Mouse (Mus musculus): ENCODE results near the gene Dnase1.
A peak's percentile ranks its signal among the peaks of the same experiment; 100 is the strongest.
"Not testable (repeated sequence)": the region's sequence is repeated elsewhere in the genome, so short reads cannot be mapped to it uniquely, and the experiment has no call there.

The Dnase1 gene

DNA sequence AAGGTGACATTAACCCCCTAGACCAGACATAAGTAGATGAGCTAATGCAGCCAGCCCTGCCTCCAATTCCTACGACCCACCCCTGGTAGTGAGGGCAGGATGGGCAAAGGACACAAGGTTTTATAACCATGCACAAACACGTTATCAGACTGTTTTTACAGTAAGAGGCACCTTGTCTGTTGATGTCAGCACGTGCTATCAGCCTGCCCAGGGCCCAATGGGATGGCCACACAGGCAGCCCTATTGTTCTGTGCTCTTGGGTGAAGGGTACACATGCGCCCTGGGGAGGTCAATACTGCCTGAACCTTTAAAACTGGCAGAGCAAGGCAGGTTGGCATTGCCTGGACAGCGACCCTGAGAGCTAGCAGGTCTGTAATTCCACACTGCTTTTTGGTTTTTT lies at the start of gene Dnase1:
TSS of gene Dnase1 (plus strand) at position 136 of the 400 bp plus-strand sequence.
- DNase-seq (ENCODE audit: low spot score in 2 of 2): no peak

DNA sequence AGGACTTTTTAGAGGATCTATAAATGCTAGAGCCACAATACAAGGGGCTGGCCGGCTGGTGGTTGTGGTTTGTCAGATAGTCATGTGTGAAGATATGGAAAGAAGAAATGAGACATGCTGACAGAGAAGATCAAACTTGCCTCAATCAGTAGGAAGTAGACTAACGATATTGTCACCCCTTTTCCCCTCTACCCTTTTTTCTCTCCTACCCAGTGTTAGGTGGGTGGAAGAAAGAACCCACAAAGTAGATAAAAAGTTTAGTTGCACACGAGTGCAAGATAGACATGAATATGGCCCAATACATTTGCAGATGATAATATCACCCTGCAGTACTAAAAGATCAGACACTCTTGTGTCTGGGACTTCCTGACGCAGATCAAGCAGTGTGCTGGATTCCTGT lies 48.3 kb upstream of the Dnase1 start:
- no peak for DNase-seq (ENCODE audit: low spot score in 2 of 2)

DNA sequence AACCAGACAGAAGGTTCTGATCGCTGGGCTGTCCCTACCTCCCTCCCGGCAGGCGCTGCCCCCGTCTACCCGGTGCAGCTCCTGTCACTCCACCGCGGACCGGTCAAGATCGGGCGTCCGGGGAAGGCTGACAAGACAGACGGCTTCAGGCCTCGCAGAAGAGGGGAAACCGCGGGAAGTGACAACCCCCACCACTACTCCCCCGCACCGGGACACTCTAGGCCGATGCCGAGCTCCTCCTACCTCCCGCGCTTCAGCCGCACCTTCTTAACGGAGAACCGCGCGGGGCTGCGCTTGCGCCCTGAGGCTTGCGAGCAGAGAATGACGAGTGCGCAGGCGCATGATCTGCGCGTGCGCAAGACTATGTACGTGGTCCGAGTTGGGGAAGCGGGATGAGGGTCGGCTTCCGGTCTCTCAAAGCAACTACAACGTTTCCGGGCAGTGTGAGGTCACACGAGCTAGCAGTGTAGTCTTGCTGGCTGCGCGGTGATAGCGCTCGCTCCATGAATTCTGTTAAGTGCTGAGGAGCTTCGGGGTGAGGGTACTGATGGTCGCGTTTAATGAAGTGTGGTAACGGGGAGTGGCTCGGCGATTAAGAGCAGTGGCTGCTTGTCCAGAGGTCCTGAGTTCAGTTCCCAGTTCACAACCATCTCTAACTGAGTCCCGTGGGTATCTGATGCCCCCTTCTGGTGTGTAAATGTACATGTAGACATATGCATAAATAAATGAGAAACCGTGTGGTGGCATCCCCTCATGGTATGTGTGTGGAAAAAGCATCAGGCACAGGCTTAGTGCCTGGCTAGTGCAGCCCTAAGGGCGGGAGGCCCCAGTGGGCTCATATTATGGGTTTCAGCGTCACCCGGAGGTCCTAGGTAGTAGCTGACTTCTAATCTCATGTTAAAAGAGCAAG lies 33.0 kb upstream of the Dnase1 start, which contains the start of gene Slx4:
TSS of gene Slx4 (minus strand) at position 282 of the 910 bp plus-strand sequence.
- peak; percentile 93 to 94 for DNase-seq (ENCODE audit: low spot score in 2 of 2)

GRCm38 (mm10) chr16:4012882-4013570 lies 23.7 kb upstream of the Dnase1 start:
- DNase-seq (ENCODE audit: low spot score in 2 of 2): no peak

GRCm38 (mm10) chr16:4014040-4014668 lies 22.6 kb upstream of the Dnase1 start:
- DNase-seq (ENCODE audit: low spot score in 2 of 2): no peak

DNA sequence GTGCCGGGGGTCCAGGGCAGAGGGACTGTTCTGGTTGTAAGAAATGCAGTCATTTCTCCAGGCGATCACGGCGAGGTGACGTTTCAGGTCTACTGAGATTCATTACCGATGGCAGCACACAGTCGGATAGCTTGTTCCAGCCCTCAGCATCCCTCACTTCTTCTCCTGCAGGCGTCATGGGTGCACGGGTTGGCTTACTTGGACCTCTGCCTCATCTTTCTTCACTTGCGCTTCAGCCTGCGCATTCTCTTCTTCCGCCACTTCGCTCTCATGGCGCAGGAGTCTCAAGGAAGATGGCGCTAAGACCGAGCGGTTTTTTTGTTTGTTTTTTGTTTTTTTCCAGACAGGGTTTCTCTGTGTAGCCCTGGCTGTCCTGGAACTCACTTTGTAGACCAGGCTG lies 20.0 kb upstream of the Dnase1 start:
- DNase-seq (ENCODE audit: low spot score in 2 of 2): not testable (repeated sequence)

- DNase-seq (ENCODE audit: low spot score in 2 of 2): not testable (repeated sequence)
Measured at GRCm38 (mm10) chr16:4017466-4017865, 19.3 kb upstream of the Dnase1 start.

- no peak for DNase-seq (ENCODE audit: low spot score in 2 of 2)
Measured at GRCm38 (mm10) chr16:4021241-4021640, 15.5 kb upstream of the Dnase1 start.

- DNase-seq (ENCODE audit: low spot score in 2 of 2): no peak
Measured at GRCm38 (mm10) chr16:4022719-4023118, 14.0 kb upstream of the Dnase1 start.

DNA sequence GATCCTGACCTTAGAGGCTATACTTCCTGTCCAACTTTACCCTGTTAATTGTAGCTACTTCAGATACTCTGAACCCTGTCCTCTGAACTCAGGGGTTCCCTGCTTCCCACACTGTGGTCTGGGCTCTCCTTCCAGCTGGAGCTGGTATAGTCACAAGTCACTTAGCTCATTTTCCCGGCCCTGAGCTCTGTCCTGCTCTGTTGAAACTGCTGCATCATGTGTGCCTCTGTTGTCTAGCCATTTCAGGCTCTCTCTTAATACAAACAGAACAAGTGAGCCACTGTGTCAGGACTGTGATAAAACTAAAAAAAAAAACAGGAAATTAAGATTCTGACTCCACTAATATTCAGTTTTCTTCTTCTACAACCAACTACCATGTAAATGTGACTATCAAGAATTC lies 10.1 kb upstream of the Dnase1 start:
- DNase-seq (ENCODE audit: low spot score in 2 of 2): no peak

DNA sequence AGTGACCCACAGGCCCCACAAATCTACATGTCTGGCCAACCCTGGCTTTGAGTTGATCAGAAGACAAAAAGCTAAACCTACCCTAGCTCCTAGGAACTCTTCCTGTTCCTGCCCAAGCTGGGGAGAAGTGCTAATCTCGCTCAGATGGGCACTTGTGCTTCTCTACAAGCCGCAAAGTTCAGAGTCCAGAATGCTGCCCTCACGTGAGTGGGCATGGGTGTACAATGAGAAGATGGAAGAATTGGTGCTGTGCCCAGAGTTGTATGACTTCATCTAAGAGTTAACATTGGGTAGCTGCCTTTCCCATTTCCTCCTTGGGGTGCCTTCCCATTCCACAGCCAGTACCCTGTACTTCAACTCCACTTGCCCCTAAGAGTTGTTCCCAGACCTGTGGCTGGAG lies 9.5 kb upstream of the Dnase1 start:
- no peak for DNase-seq (ENCODE audit: low spot score in 2 of 2)

DNA sequence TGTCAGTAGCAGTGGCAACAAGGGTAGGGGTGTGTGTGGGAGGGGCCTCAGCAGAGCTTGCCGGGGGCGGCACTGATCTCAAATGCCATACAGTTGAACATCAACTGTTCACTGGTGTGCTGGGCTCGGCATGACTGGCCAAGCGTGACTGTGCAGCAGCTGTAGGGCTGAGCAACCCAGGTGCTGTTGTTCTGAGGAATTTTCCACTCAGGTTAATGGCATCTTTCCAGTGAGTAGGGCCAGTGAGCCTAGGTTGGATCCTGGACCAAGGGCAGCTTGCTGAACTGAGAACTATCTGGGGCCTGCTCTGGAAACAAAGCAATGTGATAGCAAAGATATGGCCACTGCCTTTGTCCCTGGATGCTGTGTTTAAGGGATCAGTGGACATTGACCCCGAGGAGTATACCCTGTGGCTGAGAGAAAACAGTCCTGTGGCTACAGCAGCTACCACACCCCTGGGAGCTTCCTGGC lies 7.3 kb upstream of the Dnase1 start:
- DNase-seq (ENCODE audit: low spot score in 2 of 2): no peak

- no peak for DNase-seq (ENCODE audit: low spot score in 2 of 2)
Measured at GRCm38 (mm10) chr16:4030501-4030900, 6.2 kb upstream of the Dnase1 start.

DNA sequence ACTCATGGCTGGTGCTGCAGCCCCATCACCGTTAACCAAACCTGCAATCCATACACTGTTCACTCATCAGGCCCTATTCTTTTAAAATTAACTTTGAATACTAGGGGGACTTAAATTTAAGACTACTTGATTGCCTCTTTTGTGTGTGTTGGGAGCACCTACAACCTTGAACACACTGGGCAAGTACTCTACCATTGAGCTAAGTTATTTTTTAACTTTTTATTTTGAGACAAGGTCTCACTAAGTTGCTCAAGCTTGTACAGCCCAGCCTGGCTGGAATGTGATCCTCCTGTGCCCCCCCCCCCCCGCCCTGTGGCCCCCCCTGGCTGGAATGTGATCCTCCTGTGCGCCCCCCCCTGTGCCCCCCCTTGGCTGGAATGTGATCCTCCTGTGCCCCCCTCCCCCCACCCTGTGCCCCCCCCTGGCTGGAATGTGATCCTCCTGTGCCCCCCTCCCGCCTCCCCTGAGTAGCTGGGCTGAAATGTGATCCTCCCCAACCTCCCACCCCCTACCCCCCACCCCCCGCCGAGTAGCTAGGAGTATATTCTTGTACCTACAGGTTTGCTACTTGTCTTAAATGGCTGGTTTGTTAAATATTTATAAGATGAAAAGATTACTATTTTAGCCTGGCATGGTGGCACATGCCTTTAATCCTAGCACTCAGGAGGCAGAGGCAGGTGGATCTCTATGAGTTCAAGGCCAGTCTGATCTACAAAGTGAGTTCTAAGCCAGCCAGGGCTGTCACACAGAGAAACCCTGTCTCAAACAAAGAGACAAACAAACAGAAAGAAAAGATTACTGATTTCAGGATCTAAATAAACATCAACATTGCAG lies 5.1 kb upstream of the Dnase1 start:
- no peak for DNase-seq (ENCODE audit: low spot score in 2 of 2)

GRCm38 (mm10) chr16:4032341-4032748 lies 4.4 kb upstream of the Dnase1 start:
- no peak for DNase-seq (ENCODE audit: low spot score in 2 of 2)

- DNase-seq (ENCODE audit: low spot score in 2 of 2): no peak
Measured at GRCm38 (mm10) chr16:4033971-4034370, 2.8 kb upstream of the Dnase1 start.

DNA sequence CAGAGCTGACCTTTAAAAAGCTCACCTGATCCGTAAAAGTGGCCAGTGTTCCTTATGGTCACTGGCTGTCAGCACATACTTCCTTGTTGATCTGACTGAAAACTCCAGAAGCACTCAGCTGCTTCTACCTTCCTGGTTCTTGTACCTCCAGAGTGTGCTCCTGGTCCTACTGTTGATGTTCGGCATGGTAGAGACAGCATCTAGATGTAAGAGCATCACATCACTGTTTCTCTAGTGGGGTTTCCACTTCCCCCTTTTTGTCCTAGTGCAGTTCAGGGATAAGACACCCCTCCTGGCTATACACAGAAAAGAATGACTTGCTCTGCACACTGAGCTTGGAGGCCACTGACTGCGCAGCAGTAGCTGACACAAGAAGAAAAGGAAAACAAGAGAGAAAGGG lies 2.3 kb upstream of the Dnase1 start:
- DNase-seq (ENCODE audit: low spot score in 2 of 2): no peak

DNA sequence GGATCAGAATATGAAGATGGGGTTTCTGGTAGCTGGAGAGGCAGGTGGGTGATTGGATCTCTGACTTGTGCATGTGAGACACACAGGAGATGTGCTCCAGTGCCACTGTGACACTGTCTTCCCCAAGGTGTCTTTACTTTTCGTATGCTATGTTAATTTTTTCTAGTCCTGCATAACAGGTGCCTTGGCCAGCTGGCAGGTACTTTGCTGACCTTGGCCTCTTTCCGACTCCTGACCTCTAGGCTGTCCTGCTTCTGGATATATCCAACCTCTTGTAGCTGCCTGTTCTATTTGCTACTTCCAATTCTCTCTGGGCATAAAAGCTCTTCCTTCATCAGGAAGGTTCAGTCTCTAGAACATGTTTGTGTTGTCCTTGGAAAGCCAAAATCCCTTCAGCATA lies 1.2 kb upstream of the Dnase1 start:
- DNase-seq (ENCODE audit: low spot score in 2 of 2): no peak

GRCm38 (mm10) chr16:4037690-4038089 lies 948 bp downstream of the Dnase1 start:
- no peak for DNase-seq (ENCODE audit: low spot score in 2 of 2)

DNA sequence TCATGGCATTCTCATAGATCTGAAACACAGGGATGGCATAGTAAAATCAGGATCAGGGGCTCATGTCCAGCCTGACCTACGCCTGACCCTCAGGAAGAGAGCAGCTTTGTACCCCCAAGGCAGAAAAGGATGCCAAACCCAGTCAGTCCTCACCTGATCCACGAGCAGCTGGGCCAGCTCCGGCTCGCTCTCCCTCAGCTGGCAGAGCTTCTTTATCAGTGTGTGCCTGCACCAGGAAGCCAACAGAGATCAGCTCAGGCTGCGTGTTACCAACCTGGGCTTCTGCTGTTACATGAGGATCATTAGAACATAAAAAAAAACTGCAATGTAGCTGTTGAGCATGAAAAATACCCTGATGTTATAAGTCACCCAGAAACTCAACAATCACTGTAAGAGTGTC lies 3.5 kb downstream of the Dnase1 start:
- no peak for DNase-seq (ENCODE audit: low spot score in 2 of 2)

GRCm38 (mm10) chr16:4041646-4042045 lies 4.9 kb downstream of the Dnase1 start:
- no peak for DNase-seq (ENCODE audit: low spot score in 2 of 2)

Data from thymus, postnatal 10 days (tissue).